Mouse (Mus musculus) midbrain, embryonic 14.5 days (tissue): ENCODE data around the gene Steap4. TPM values are rescaled to one million over a fixed set of nuclear protein-coding genes. Genes with fewer than 3 reads are reported as not detected.

Experiments used
- ATAC-seq: fragments of 200-750 bp; cut with Nextera tagmentation; 2 replicates; pipeline ENCODE4 v1.8.0; 2017; ENCODE audit warnings: moderate number of reproducible peaks, moderate library complexity; ENCODE audit not compliant: low FRiP score, low TSS enrichment
- DNase-seq: peaks from one replicate; pipeline ENCODE4 v3.0.0-alpha.2; 2015
- H3K27ac ChIP-seq: fragments of 300-500 bp; sonication (generic); replicated peaks from 2 replicates; pipeline ENCODE4 v1.5.1; 2014; ENCODE audit warnings: mild to moderate bottlenecking, low read depth, low read length, moderate library complexity
- H3K27me3 ChIP-seq: fragments of 300-500 bp; sonication (generic); 2 replicates; pipeline ENCODE4 v1.6.1; 2014; ENCODE audit warnings: low read length, control low read depth, mixed read lengths; ENCODE audit not compliant: control insufficient read depth, insufficient read depth
- H3K36me3 ChIP-seq: fragments of 300-500 bp; sonication (generic); 2 replicates; pipeline ENCODE4 v1.6.1; 2014; ENCODE audit warnings: low read length, control low read depth; ENCODE audit not compliant: control insufficient read depth, insufficient read depth
- H3K4me1 ChIP-seq: fragments of 300-500 bp; sonication (generic); 2 replicates; pipeline ENCODE4 v1.6.1; 2014; ENCODE audit warnings: mild to moderate bottlenecking, antibody characterized with exemption, low read length, control low read depth; ENCODE audit not compliant: control insufficient read depth, insufficient read depth
- H3K4me2 ChIP-seq: fragments of 300-500 bp; sonication (generic); 2 replicates; pipeline ENCODE4 v1.6.1; 2014; ENCODE audit warnings: mild to moderate bottlenecking, low read length, moderate library complexity
- H3K4me3 ChIP-seq: fragments of 300-500 bp; sonication (generic); replicated peaks from 2 replicates; pipeline ENCODE4 v1.5.1; 2014; ENCODE audit warnings: low read depth, low read length
- H3K9ac ChIP-seq: fragments of 300-500 bp; sonication (generic); replicated peaks from 2 replicates; pipeline ENCODE4 v1.6.1; 2014; ENCODE audit warnings: mild to moderate bottlenecking, low read length, moderate library complexity
- H3K9me3 ChIP-seq: fragments of 300-500 bp; sonication (generic); 2 replicates; pipeline ENCODE4 v1.6.1; 2016; ENCODE audit warnings: low read length, control low read depth, mixed read lengths; ENCODE audit not compliant: control insufficient read depth
- WGBS: fragments of 180-500 bp; shearing (Covaris S2); extraction: QIAGEN DNeasy Blood & Tissue Kit; methylation state at CpG from one replicate; pipeline ENCODE4 v1.1.7; 2014; 5-methylcytosine and 5-hydroxymethylcytosine counted together
- polyA plus RNA-seq: library from polyadenylated mRNA; unstranded; fragments of >200 nt; fragmentation: Nextera tagmentation; extraction: Ambion mirVana; gene quantifications from 2 replicates; pipeline ENCODE4 v1.2.1, GENCODE M21; 2014

The Steap4 gene
- polyA plus RNA-seq, 1 experiment from 2014 or later = not detected

GRCm38 (mm10) chr5:7997086-7997485 is 36.8 kb downstream of the Steap4 start:
- WGBS = 93% methylated on average over 2 of the region's 2 CpGs
- H3K27me3 ChIP-seq = no peaks in the 10 kb centered on the region
- no peak for DNase-seq
- H3K4me2 ChIP-seq = no peak overlapping the region
- no peak overlapping the region for H3K4me3 ChIP-seq
- ATAC-seq = no peak
- no peak overlapping the region for H3K9ac ChIP-seq
- no peaks in the 10 kb centered on the region for H3K9me3 ChIP-seq
- no peaks in the 10 kb centered on the region for H3K36me3 ChIP-seq
- no peaks in the 10 kb centered on the region for H3K4me1 ChIP-seq
- no peak overlapping the region for H3K27ac ChIP-seq

GRCm38 (mm10) chr5:8000466-8000865 is 40.2 kb downstream of the Steap4 start:
- ATAC-seq (no peak), DNase-seq (no peak)
- H3K9ac ChIP-seq = no peak overlapping the region

GRCm38 (mm10) chr5:8002827-8003226 is 42.6 kb downstream of the Steap4 start:
- ATAC-seq (no peak), DNase-seq (no peak)
- no peaks in the 10 kb centered on the region for H3K36me3 ChIP-seq
- no peak overlapping the region for H3K9ac ChIP-seq
- H3K27ac ChIP-seq = no peak overlapping the region
- no peaks in the 10 kb centered on the region for H3K27me3 ChIP-seq
- no peak overlapping the region for H3K4me3 ChIP-seq
- no peaks in the 10 kb centered on the region for H3K4me1 ChIP-seq
- no peaks in the 10 kb centered on the region for H3K9me3 ChIP-seq
- no peak overlapping the region for H3K4me2 ChIP-seq

More at GRCm38 (mm10) chr5:8000466-8000865, 40.2 kb downstream of the Steap4 start:
- WGBS = 86% methylated on average over 10 of the region's 10 CpGs
- Histone ChIP-seq H3K4me2 (no peak overlapping the region), H3K27me3 (no peaks in the 10 kb centered on the region), H3K36me3 (no peaks in the 10 kb centered on the region), H3K4me1 (no peaks in the 10 kb centered on the region), H3K27ac (no peak overlapping the region), H3K4me3 (no peak overlapping the region), H3K9me3 (no peaks in the 10 kb centered on the region)

GRCm38 (mm10) chr5:8013276-8013675 is 53.0 kb downstream of the Steap4 start:
- H3K27ac ChIP-seq = no peak overlapping the region
- H3K4me3 ChIP-seq = no peak overlapping the region
- no peak overlapping the region for H3K9ac ChIP-seq
- H3K36me3 ChIP-seq = no peaks in the 10 kb centered on the region
- H3K4me1 ChIP-seq = no peaks in the 10 kb centered on the region
- ATAC-seq (no peak), DNase-seq (no peak)
- H3K27me3 ChIP-seq = no peaks in the 10 kb centered on the region
- H3K4me2 ChIP-seq = no peak overlapping the region
- WGBS = 67% methylated on average over 3 of the region's 3 CpGs
- H3K9me3 ChIP-seq = no peaks in the 10 kb centered on the region; the same call in 1 of the 2 replicates

Other genes with a start within 250 kb of the Steap4 start
- 139 and 148 TPM in 2 replicates for gene Sri, start 85.6 kb downstream of the Steap4 start, polyA plus RNA-seq